Mouse (Mus musculus) lung, adult 2 months (tissue): Measurements from ENCODE around the gene Ddx28.

Source experiments
- CTCF ChIP-seq: fragments of 200-500 bp; IDR thresholded peaks from 2 replicates; pipeline ENCODE4 v1.5.1; 2011; ENCODE audit warnings: mild to moderate bottlenecking, low read length, control low read depth; ENCODE audit not compliant: insufficient read depth
- POLR2A ChIP-seq: fragments of 200-500 bp; IDR thresholded peaks from 2 replicates; pipeline ENCODE4 v1.6.1; 2011; ENCODE audit warnings: low read depth, mild to moderate bottlenecking, control low read depth, low read length, borderline replicate concordance; ENCODE audit errors: extremely low read depth

GRCm38 (mm10) chr8:106051068-106051467, 39.4 kb upstream of the Ddx28 start:
- TF ChIP-seq CTCF (no peak), POLR2A (no peak)
